Mouse (Mus musculus) central nervous system, embryonic 11.5 days (tissue): ENCODE measurements around the gene Tex13c2. TPM values are rescaled to one million over a fixed set of nuclear protein-coding genes. Genes with fewer than 3 reads are reported as not detected.

Experiments used
- polyA plus RNA-seq: library from polyadenylated mRNA; depleted of rRNA; stranded (reverse); fragments of >200 nt; gene quantifications from 2 replicates; pipeline ENCODE4 v1.2.3, GENCODE M21; 2012; rRNA removed

Gene Tex13c2
- not detected in 2 replicates for polyA plus RNA-seq

DNA sequence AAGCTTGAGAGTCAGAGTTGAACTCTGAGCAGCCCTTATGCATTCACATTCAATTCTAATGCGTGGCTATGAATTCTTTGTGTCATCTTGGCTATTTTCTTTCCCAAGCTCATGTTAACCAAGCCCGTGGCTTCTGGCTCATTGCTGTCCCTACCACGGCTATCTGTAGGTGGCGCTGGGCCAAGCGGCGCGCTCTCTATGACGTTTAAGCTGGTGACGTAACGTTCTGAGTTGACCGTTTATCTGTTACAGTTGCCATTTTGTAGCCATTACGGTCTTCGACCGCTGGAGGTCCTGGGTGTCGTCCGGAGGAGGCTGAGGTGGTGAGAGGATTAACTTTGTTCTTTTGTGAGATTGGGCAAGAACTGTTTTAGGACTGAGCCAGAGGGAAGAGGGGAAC lies at the start of gene Tex13c2:
Tex13c2 (plus strand) TSS at position 246 of the 400 bp plus-strand sequence.

DNA sequence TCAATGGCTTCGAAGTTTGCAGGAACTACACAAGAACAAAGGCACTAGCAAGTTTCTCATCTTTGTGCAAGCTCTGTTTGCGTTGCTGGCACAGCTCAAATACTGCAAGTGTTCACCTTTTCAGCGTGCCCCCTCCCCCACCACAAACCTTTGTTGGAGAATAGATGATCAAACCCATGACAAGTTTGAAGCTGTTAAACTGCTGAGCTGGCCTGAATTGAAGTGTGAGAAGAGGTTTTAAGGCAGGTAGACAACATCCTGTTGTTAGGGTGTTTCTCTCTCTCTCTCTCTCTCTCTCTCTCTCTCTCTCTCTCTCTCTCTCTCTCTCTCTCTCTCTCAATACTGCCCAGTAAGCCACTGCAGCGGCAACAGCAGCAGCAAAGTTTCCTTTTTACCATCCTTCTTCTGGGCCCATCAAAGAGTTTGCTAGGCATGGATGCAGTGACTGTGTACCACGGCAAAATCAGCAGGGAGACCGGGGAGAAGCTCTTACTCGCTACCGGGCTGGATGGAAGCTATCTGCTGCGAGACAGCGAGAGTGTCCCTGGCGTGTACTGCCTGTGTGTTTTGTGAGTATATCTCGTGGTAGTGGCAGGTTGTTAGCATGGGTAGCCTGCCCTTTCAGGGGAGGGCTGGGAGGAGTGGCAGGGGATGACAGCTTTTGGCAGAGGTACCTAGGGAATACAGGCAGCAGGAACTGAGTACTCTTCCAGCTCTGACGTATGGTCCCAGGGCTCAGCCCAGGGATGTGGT lies 13.0 kb downstream of the Tex13c2 start, which contains the start of gene Sh2d1a:
Sh2d1a (plus strand) TSS at position 163 of the 753 bp plus-strand sequence.

Other genes starting within 250 kb of the Tex13c2 start
- 0.16 TPM in 2 replicates for gene Sh2d1a, start 12.8 kb downstream of the Tex13c2 start, polyA plus RNA-seq